Mouse (Mus musculus): ENCODE measurements around the gene Car8. TPM values are rescaled to one million over a fixed set of nuclear protein-coding genes. Genes with fewer than 3 reads are reported as not detected.

Car8 gene
- polyA plus RNA-seq, 1 experiment from 2014 or later = 8.9 TPM

- H3K27ac ChIP-seq (ENCODE audit: low read length) = no peak overlapping the region
- H3K4me3 ChIP-seq (ENCODE audit: low read depth, low read length) = no peak overlapping the region
- no peak overlapping the region for H3K4me2 ChIP-seq (replicated peaks; ENCODE audit: low read depth, low read length)
- 61% methylated on average over 12 of the region's 12 CpGs for WGBS
- H3K4me1 ChIP-seq (ENCODE audit: control insufficient read depth, insufficient read depth, low read length) = no peaks in the 10 kb centered on the region
- H3K27me3 ChIP-seq (ENCODE audit: control insufficient read depth, insufficient read depth, low read length) = no peaks in the 10 kb centered on the region
- ATAC-seq (ENCODE audit: insufficient number of reproducible peaks, insufficient read depth, low FRiP score, low read depth) = no peak
- H3K9me3 ChIP-seq (ENCODE audit: control insufficient read depth, low read depth, low read length) = no peaks in the 10 kb centered on the region
- H3K9ac ChIP-seq (replicated peaks; ENCODE audit: low read depth, low read length) = no peak overlapping the region
- H3K36me3 ChIP-seq (ENCODE audit: control insufficient read depth, insufficient read depth, low read length) = no peaks in the 10 kb centered on the region
Measured at GRCm38 (mm10) chr4:8232393-8233111, 6.3 kb downstream of the Car8 start.

DNA sequence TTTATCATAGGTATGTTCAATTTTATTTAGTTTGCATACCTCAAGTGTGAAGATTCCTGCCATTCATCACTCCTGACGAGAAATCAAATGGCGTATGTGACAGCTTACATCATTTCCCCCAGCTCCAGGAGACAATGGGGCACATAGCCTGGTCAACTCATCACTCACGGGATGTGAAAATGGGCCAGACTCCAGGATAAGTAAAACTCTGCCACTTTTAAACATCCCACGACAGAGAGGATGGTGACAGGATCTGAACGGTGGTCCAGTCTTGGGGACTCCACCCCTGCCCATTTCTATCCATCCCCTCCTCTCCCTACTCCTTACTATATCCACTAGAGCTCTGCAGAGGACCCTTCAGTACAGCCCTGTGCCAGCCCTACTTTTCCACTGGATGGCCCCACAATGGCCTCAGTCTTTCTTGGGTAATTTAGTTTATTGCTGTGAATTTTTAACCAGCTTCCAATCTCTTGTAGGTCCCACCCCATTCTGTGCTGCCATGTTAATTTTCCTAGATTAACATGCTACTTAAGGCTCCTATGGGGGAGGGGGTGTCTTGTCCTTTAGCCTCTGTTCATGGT is 7.5 kb downstream of the Car8 start:
- ATAC-seq (ENCODE audit: insufficient number of reproducible peaks, insufficient read depth, low FRiP score, low read depth) = no peak

DNA sequence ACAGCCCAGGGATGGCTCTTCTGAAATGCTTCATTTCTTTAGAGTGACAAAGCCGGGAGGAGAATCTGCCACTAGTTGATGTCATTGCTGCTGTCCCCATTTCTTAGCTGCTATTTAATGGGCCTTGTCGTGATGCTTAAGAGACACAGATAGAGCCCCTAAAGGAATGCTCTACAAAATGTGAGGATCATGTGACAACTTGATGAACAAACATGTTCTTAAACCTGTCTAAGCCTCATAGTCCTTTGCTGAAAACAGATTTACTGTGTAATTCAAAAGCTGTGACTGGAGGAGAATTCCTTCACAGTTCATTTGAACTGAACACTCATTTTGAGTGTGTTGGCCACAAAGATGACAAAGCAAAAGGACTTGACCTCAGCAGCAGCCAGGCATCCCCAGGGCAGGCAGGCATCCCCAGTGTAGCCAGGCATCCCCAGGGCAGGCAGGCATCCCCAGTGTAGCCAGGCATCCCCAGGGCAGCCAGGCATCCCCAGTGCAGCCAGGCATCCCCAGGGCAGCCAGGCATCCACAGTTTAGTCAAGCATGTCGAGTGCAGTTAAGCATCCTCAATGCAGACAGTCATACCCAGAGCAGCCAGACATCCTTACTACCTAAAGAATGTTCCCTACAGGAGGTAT is 9.1 kb downstream of the Car8 start:
- Histone ChIP-seq H3K9me3 (ENCODE audit: control insufficient read depth, low read depth, low read length) (no peaks in the 10 kb centered on the region), H3K4me2 (replicated peaks; ENCODE audit: low read depth, low read length) (no peak overlapping the region), H3K27ac (ENCODE audit: low read length) (no peak overlapping the region), H3K36me3 (ENCODE audit: control insufficient read depth, insufficient read depth, low read length) (no peaks in the 10 kb centered on the region), H3K27me3 (ENCODE audit: control insufficient read depth, insufficient read depth, low read length) (no peaks in the 10 kb centered on the region), H3K4me1 (ENCODE audit: control insufficient read depth, insufficient read depth, low read length) (no peaks in the 10 kb centered on the region), H3K9ac (replicated peaks; ENCODE audit: low read depth, low read length) (no peak overlapping the region), H3K4me3 (ENCODE audit: low read depth, low read length) (no peak overlapping the region)
- ATAC-seq (ENCODE audit: insufficient number of reproducible peaks, insufficient read depth, low FRiP score, low read depth) = no peak
- WGBS = 74% methylated on average over 3 of the region's 3 CpGs

More for the DNA sequence above, 7.5 kb downstream of the Car8 start:
- no peak overlapping the region for H3K4me2 ChIP-seq (replicated peaks; ENCODE audit: low read depth, low read length)
- no peaks in the 10 kb centered on the region for H3K36me3 ChIP-seq (ENCODE audit: control insufficient read depth, insufficient read depth, low read length)
- no peak overlapping the region for H3K27ac ChIP-seq (ENCODE audit: low read length)
- no peaks in the 10 kb centered on the region for H3K9me3 ChIP-seq (ENCODE audit: control insufficient read depth, low read depth, low read length)
- H3K4me1 ChIP-seq (ENCODE audit: control insufficient read depth, insufficient read depth, low read length) = no peaks in the 10 kb centered on the region
- H3K4me3 ChIP-seq (ENCODE audit: low read depth, low read length) = no peak overlapping the region
- WGBS = 83% methylated on average over 5 of the region's 5 CpGs
- no peaks in the 10 kb centered on the region for H3K27me3 ChIP-seq (ENCODE audit: control insufficient read depth, insufficient read depth, low read length)
- H3K9ac ChIP-seq (replicated peaks; ENCODE audit: low read depth, low read length) = no peak overlapping the region

GRCm38 (mm10) chr4:8218941-8219340 is 19.9 kb downstream of the Car8 start:
- Histone ChIP-seq H3K9ac (replicated peaks; ENCODE audit: low read depth, low read length) (no peak overlapping the region), H3K27me3 (ENCODE audit: control insufficient read depth, insufficient read depth, low read length) (no peaks in the 10 kb centered on the region), H3K4me2 (replicated peaks; ENCODE audit: low read depth, low read length) (no peak overlapping the region), H3K27ac (ENCODE audit: low read length) (no peak overlapping the region), H3K4me3 (ENCODE audit: low read depth, low read length) (no peak overlapping the region), H3K36me3 (ENCODE audit: control insufficient read depth, insufficient read depth, low read length) (no peaks in the 10 kb centered on the region), H3K9me3 (ENCODE audit: control insufficient read depth, low read depth, low read length) (no peaks in the 10 kb centered on the region), H3K4me1 (ENCODE audit: control insufficient read depth, insufficient read depth, low read length) (peaks cover 5% of the 10 kb centered on the region; the same call in 1 of the 2 replicates)
- WGBS = 89% methylated on average over 8 of the region's 8 CpGs
- ATAC-seq (ENCODE audit: insufficient number of reproducible peaks, insufficient read depth, low FRiP score, low read depth) = no peak

DNA sequence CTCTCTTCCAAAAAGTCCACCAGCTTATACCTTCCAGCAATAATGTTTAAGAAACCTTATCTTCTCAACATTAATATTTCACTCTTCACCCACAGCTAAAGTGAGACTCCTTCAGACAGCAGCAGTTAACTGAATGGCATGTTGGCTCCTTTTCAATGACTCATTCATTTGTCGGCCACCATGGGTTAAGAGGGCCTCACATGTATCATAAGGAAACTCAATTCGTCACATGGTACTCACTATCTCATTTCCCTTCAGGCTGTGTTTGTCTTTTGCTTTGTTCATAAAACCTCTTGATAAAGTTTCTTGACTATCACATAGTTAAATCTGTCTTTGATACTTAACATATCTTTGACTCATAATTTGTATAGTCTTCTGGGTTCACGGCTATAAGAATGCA is 20.8 kb downstream of the Car8 start:
- Histone ChIP-seq H3K27ac (ENCODE audit: low read length) (no peak overlapping the region), H3K36me3 (ENCODE audit: control insufficient read depth, insufficient read depth, low read length) (no peaks in the 10 kb centered on the region), H3K4me1 (ENCODE audit: control insufficient read depth, insufficient read depth, low read length) (peaks cover 5% of the 10 kb centered on the region; the same call in 1 of the 2 replicates), H3K4me2 (replicated peaks; ENCODE audit: low read depth, low read length) (no peak overlapping the region), H3K9ac (replicated peaks; ENCODE audit: low read depth, low read length) (no peak overlapping the region), H3K27me3 (ENCODE audit: control insufficient read depth, insufficient read depth, low read length) (no peaks in the 10 kb centered on the region), H3K9me3 (ENCODE audit: control insufficient read depth, low read depth, low read length) (no peaks in the 10 kb centered on the region), H3K4me3 (ENCODE audit: low read depth, low read length) (no peak overlapping the region)
- WGBS = 38% methylated on average over 3 of the region's 3 CpGs
- ATAC-seq (ENCODE audit: insufficient number of reproducible peaks, insufficient read depth, low FRiP score, low read depth) = peak; percentile 81

DNA sequence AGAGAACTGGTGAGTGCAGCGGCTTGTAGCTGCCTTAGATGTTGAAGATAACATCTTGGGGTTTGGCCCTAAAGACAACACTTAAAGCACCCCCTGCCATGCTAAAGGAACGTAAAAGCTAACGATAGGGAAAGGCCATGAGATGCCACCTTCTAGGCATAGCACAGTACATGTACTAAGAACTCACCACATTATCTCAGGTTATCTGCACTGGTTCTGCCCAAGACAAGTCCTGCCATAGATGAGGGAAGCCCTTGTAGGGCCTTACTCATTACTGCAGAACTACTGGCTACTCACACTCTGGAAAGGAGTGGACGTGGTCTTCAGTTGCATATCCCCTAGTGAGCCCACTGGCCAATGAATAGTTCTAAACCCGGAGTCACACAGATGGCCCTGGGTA is 21.6 kb downstream of the Car8 start:
- no peak overlapping the region for H3K9ac ChIP-seq (replicated peaks; ENCODE audit: low read depth, low read length)
- H3K27ac ChIP-seq (ENCODE audit: low read length) = no peak overlapping the region
- no peaks in the 10 kb centered on the region for H3K36me3 ChIP-seq (ENCODE audit: control insufficient read depth, insufficient read depth, low read length)
- ATAC-seq (ENCODE audit: insufficient number of reproducible peaks, insufficient read depth, low FRiP score, low read depth) = no peak
- peaks cover 9% of the 10 kb centered on the region; the same call in 1 of the 2 replicates for H3K4me1 ChIP-seq (ENCODE audit: control insufficient read depth, insufficient read depth, low read length)
- 69% methylated on average over 5 of the region's 5 CpGs for WGBS
- no peak overlapping the region for H3K4me2 ChIP-seq (replicated peaks; ENCODE audit: low read depth, low read length)
- H3K9me3 ChIP-seq (ENCODE audit: control insufficient read depth, low read depth, low read length) = no peaks in the 10 kb centered on the region
- H3K27me3 ChIP-seq (ENCODE audit: control insufficient read depth, insufficient read depth, low read length) = no peaks in the 10 kb centered on the region
- no peak overlapping the region for H3K4me3 ChIP-seq (ENCODE audit: low read depth, low read length)

DNA sequence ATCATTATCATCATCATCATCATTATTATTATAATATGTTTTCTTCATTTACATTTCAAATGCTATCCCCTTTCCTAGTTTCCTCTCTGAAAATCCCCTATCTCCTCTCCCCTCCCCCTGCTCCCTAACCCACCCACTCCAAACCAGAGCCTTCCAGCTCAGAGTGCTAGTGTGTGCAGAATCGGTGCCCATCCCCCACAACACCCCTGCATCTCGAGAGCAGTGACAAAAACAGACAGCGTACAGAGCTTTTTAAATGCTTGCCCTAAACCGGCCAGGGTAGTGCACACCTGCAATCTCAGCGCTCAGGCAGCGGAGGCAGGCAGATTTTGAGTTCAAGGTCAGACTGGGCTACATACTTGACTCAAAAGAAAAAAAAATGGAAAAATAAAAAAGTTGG is 22.3 kb downstream of the Car8 start:
- no peak for ATAC-seq (ENCODE audit: insufficient number of reproducible peaks, insufficient read depth, low FRiP score, low read depth)
- no peak overlapping the region for H3K27ac ChIP-seq (ENCODE audit: low read length)
- H3K36me3 ChIP-seq (ENCODE audit: control insufficient read depth, insufficient read depth, low read length) = no peaks in the 10 kb centered on the region
- no peaks in the 10 kb centered on the region for H3K9me3 ChIP-seq (ENCODE audit: control insufficient read depth, low read depth, low read length)
- H3K4me2 ChIP-seq (replicated peaks; ENCODE audit: low read depth, low read length) = no peak overlapping the region
- H3K4me3 ChIP-seq (ENCODE audit: low read depth, low read length) = no peak overlapping the region
- WGBS = 32% methylated on average over 6 of the region's 6 CpGs
- H3K27me3 ChIP-seq (ENCODE audit: control insufficient read depth, insufficient read depth, low read length) = no peaks in the 10 kb centered on the region
- peaks cover 9% of the 10 kb centered on the region; the same call in 1 of the 2 replicates for H3K4me1 ChIP-seq (ENCODE audit: control insufficient read depth, insufficient read depth, low read length)
- H3K9ac ChIP-seq (replicated peaks; ENCODE audit: low read depth, low read length) = no peak overlapping the region

GRCm38 (mm10) chr4:8213661-8214060 is 25.2 kb downstream of the Car8 start:
- ATAC-seq (ENCODE audit: insufficient number of reproducible peaks, insufficient read depth, low FRiP score, low read depth) = no peak
- no peaks in the 10 kb centered on the region for H3K9me3 ChIP-seq (ENCODE audit: control insufficient read depth, low read depth, low read length)
- no peaks in the 10 kb centered on the region for H3K27me3 ChIP-seq (ENCODE audit: control insufficient read depth, insufficient read depth, low read length)
- H3K4me2 ChIP-seq (replicated peaks; ENCODE audit: low read depth, low read length) = no peak overlapping the region
- no peak overlapping the region for H3K27ac ChIP-seq (ENCODE audit: low read length)
- H3K36me3 ChIP-seq (ENCODE audit: control insufficient read depth, insufficient read depth, low read length) = no peaks in the 10 kb centered on the region
- no peak overlapping the region for H3K9ac ChIP-seq (replicated peaks; ENCODE audit: low read depth, low read length)
- H3K4me1 ChIP-seq (ENCODE audit: control insufficient read depth, insufficient read depth, low read length) = peaks cover 9% of the 10 kb centered on the region; the same call in 1 of the 2 replicates
- no peak overlapping the region for H3K4me3 ChIP-seq (ENCODE audit: low read depth, low read length)
- WGBS = 76% methylated on average over 2 of the region's 2 CpGs

Measured in stomach, embryonic 14.5 days (tissue).